Mouse (Mus musculus) embryonic facial prominence, embryonic 14.5 days (tissue): Measurements from ENCODE around the gene Hid1. TPM values are rescaled to one million over a fixed set of nuclear protein-coding genes. Genes with fewer than 3 reads are reported as not detected.

Experiments
- ATAC-seq: fragments of 200-750 bp; cut with Nextera tagmentation; 2 replicates; pipeline ENCODE4 v1.8.0; 2017; ENCODE audit warnings: low read depth, moderate number of reproducible peaks, moderate TSS enrichment
- DNase-seq: peaks from one replicate; pipeline ENCODE4 v3.0.0-alpha.2; 2015; ENCODE audit warnings: low spot score
- H3K27ac ChIP-seq: fragments of 300-500 bp; sonication (generic); replicated peaks from 2 replicates; pipeline ENCODE4 v1.5.1; 2014; ENCODE audit warnings: low read depth, mild to moderate bottlenecking, low read length, moderate library complexity
- H3K27me3 ChIP-seq: fragments of 300-500 bp; sonication (generic); replicated peaks from 2 replicates; pipeline ENCODE4 v1.6.1; 2014; ENCODE audit warnings: low read length; ENCODE audit not compliant: control insufficient read depth, insufficient read depth
- H3K36me3 ChIP-seq: fragments of 300-500 bp; sonication (generic); 2 replicates; pipeline ENCODE4 v1.6.1; 2014; ENCODE audit warnings: low read length, mixed read lengths; ENCODE audit not compliant: control insufficient read depth, insufficient read depth
- H3K4me1 ChIP-seq: fragments of 300-500 bp; sonication (generic); 2 replicates; pipeline ENCODE4 v1.6.1; 2014; ENCODE audit warnings: antibody characterized with exemption, low read length; ENCODE audit not compliant: control insufficient read depth, insufficient read depth
- H3K4me2 ChIP-seq: fragments of 300-500 bp; sonication (generic); 2 replicates; pipeline ENCODE4 v1.6.1; 2014; ENCODE audit warnings: low read depth, mild to moderate bottlenecking, low read length, moderate library complexity, mixed read lengths
- H3K4me3 ChIP-seq: fragments of 300-500 bp; sonication (generic); 2 replicates; pipeline ENCODE4 v1.5.1; 2014; ENCODE audit warnings: low read depth, mild to moderate bottlenecking, low read length
- H3K9ac ChIP-seq: fragments of 300-500 bp; sonication (generic); 2 replicates; pipeline ENCODE4 v1.6.1; 2014; ENCODE audit warnings: low read depth, mild to moderate bottlenecking, low read length, moderate library complexity, mixed read lengths
- H3K9me3 ChIP-seq: fragments of 300-500 bp; sonication (generic); 2 replicates; pipeline ENCODE4 v1.6.1; 2016; ENCODE audit warnings: low read length; ENCODE audit not compliant: control insufficient read depth
- WGBS: fragments of 180-500 bp; shearing (Covaris S2); extraction: QIAGEN DNeasy Blood & Tissue Kit; methylation state at CpG from one replicate; pipeline ENCODE4 v1.1.7; 2014; 5-methylcytosine and 5-hydroxymethylcytosine counted together
- polyA plus RNA-seq: library from polyadenylated mRNA; unstranded; fragments of >200 nt; fragmentation: Nextera tagmentation; extraction: Ambion mirVana; gene quantifications from 2 replicates; pipeline ENCODE4 v1.2.1, GENCODE M21; 2014

The Hid1 gene
- polyA plus RNA-seq, 1 experiment from 2014 or later = 10.3 TPM

- Histone ChIP-seq H3K4me3 (no peak overlapping the region), H3K27ac (no peak overlapping the region), H3K9me3 (no peaks in the 10 kb centered on the region), H3K27me3 (peaks cover 41% of the 10 kb centered on the region), H3K4me2 (no peak overlapping the region), H3K9ac (no peak overlapping the region), H3K4me1 (no peaks in the 10 kb centered on the region), H3K36me3 (no peaks in the 10 kb centered on the region)
- DNase-seq = no peak
- no peak for ATAC-seq
- WGBS = 63% methylated on average over 3 of the region's 3 CpGs
These were observed 30.2 kb downstream of the Hid1 start for GRCm38 (mm10) chr11:115337350-115337749.

GRCm38 (mm10) chr11:115336115-115336514 is 31.4 kb downstream of the Hid1 start:
- WGBS = 13% methylated on average over 6 of the region's 6 CpGs
- H3K27me3 ChIP-seq = peaks cover 50% of the 10 kb centered on the region

GRCm38 (mm10) chr11:115335223-115335622 is 32.3 kb downstream of the Hid1 start:
- H3K27ac ChIP-seq = no peak overlapping the region
- WGBS = 57% methylated on average over 12 of the region's 12 CpGs
- no peaks in the 10 kb centered on the region for H3K9me3 ChIP-seq
- H3K4me1 ChIP-seq = no peaks in the 10 kb centered on the region
- no peaks in the 10 kb centered on the region for H3K36me3 ChIP-seq
- no peak for ATAC-seq
- no peak overlapping the region for H3K4me3 ChIP-seq
- no peak overlapping the region; the same call in 1 of the 2 replicates for H3K4me2 ChIP-seq
- DNase-seq = no peak
- H3K9ac ChIP-seq = no peak overlapping the region
- H3K27me3 ChIP-seq = peaks cover 50% of the 10 kb centered on the region

More at GRCm38 (mm10) chr11:115336115-115336514, 31.4 kb downstream of the Hid1 start:
- Histone ChIP-seq H3K27ac (no peak overlapping the region), H3K36me3 (no peaks in the 10 kb centered on the region), H3K9ac (no peak overlapping the region), H3K9me3 (no peaks in the 10 kb centered on the region), H3K4me1 (no peaks in the 10 kb centered on the region), H3K4me2 (no peak overlapping the region), H3K4me3 (no peak overlapping the region)
- no peak for ATAC-seq
- DNase-seq = no peak

GRCm38 (mm10) chr11:115334531-115334930 is 33.0 kb downstream of the Hid1 start, which contains the start of gene Otop3:
Gene Otop3, plus strand, starts transcription at chr11:115334731.
- no peaks in the 10 kb centered on the region for H3K4me1 ChIP-seq
- H3K4me3 ChIP-seq = no peak within 1 kb of the TSS
- DNase-seq (no peak), ATAC-seq (no peak)
- H3K4me2 ChIP-seq = peak within 1 kb of the TSS; percentile 45
- 5% methylated on average over 26 of the region's 29 CpGs for WGBS
- H3K27me3 ChIP-seq = peaks cover 50% of the 10 kb centered on the region
- no peaks in the 10 kb centered on the region for H3K36me3 ChIP-seq
- no peak within 1 kb of the TSS for H3K9ac ChIP-seq
- no peaks in the 10 kb centered on the region for H3K9me3 ChIP-seq
- H3K27ac ChIP-seq = no peak within 1 kb of the TSS

GRCm38 (mm10) chr11:115329339-115329738 is 38.2 kb downstream of the Hid1 start:
- H3K36me3 ChIP-seq = no peaks in the 10 kb centered on the region
- H3K9ac ChIP-seq = no peak overlapping the region
- DNase-seq = no peak
- no peak overlapping the region for H3K4me2 ChIP-seq
- ATAC-seq = no peak
- H3K9me3 ChIP-seq = no peaks in the 10 kb centered on the region
- peaks cover 33% of the 10 kb centered on the region for H3K27me3 ChIP-seq
- no peak overlapping the region for H3K4me3 ChIP-seq
- H3K27ac ChIP-seq = no peak overlapping the region
- 68% methylated on average over 15 of the region's 15 CpGs for WGBS
- H3K4me1 ChIP-seq = no peaks in the 10 kb centered on the region

- H3K27ac ChIP-seq = no peak overlapping the region
- ATAC-seq (no peak), DNase-seq (no peak)
- H3K4me3 ChIP-seq = no peak overlapping the region
- H3K4me2 ChIP-seq = no peak overlapping the region
- H3K36me3 ChIP-seq = no peaks in the 10 kb centered on the region
- peaks cover 33% of the 10 kb centered on the region for H3K27me3 ChIP-seq
- H3K4me1 ChIP-seq = no peaks in the 10 kb centered on the region
- no peaks in the 10 kb centered on the region for H3K9me3 ChIP-seq
- H3K9ac ChIP-seq = no peak overlapping the region
- 56% methylated on average over 7 of the region's 7 CpGs for WGBS
These were observed 40.8 kb downstream of the Hid1 start for GRCm38 (mm10) chr11:115326730-115327129.

GRCm38 (mm10) chr11:115323354-115323753 is 44.2 kb downstream of the Hid1 start:
- no peak for ATAC-seq
- 19% methylated on average over 28 of the region's 32 CpGs for WGBS
- Histone ChIP-seq H3K4me1 (no peaks in the 10 kb centered on the region), H3K9ac (no peak overlapping the region), H3K9me3 (no peaks in the 10 kb centered on the region), H3K4me3 (no peak overlapping the region), H3K4me2 (no peak overlapping the region), H3K27me3 (peaks cover 64% of the 10 kb centered on the region), H3K36me3 (no peaks in the 10 kb centered on the region), H3K27ac (no peak overlapping the region)
- DNase-seq = no peak

GRCm38 (mm10) chr11:115321906-115322693 is 45.5 kb downstream of the Hid1 start, which contains the start of gene Ush1g:
Gene Ush1g, minus strand, starts transcription at chr11:115322041.
- Histone ChIP-seq H3K9me3 (no peaks in the 10 kb centered on the region), H3K27ac (no peak within 1 kb of the TSS), H3K4me1 (no peaks in the 10 kb centered on the region), H3K27me3 (peaks cover 77% of the 10 kb centered on the region), H3K4me3 (peak within 1 kb of the TSS; percentile 5; the same call in 1 of the 2 replicates), H3K36me3 (no peaks in the 10 kb centered on the region), H3K9ac (peak within 1 kb of the TSS; percentile 19; the same call in 1 of the 2 replicates), H3K4me2 (0 out of 2 replicates have a peak within 1 kb of the TSS, but pooled peaks have one; percentile 7)
- DNase-seq = peak; percentile 56
- ATAC-seq = peak; percentile 70
- 4% methylated on average over 33 of the region's 35 CpGs for WGBS
